Mouse (Mus musculus): ENCODE data around the gene Vamp8.

Vamp8 gene

DNA sequence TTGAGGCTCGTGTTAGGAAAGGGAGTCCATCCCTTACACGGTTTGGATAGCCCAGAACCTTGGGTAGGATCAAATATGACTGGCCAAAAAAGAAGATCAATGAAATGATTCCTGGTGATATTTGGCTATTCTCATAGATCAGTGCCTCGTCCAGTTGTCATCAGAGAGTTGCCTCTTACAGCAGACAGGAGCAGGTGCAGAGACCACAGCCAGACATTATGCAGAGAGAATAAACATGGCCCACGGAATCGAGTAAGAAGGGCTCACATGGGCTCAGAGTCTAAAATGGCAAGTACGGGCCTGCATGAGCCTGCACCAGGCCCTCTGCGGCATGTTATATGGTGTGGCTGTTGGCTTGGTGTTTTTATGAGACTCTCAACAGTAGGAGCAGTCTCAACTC, 14.9 kb upstream of the Vamp8 start:
- no peak for DNase-seq (ENCODE audit: low read depth, low spot score)

DNA sequence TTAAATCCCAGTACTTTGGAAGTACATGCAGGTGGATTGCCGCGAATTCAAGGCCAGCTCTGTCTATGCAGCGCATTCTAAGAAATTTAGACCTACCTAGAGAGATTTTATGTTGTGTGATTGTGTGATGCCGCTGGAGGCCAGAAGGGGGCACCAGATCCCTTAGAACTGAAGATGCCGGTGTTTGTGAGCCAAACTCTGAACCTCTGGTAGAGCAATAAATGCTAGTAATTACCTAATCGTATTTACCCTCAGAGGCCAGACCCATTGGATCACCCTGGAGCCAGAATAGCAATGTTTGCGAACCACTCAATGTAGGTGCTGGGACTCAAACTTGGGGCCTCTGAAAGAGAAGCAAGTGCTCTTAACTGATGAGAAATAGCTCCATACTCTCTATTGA, 11.4 kb upstream of the Vamp8 start:
- peak; percentile 87 for DNase-seq (ENCODE audit: low read depth, low spot score)

GRCm38 (mm10) chr6:72399967-72400366, 9.5 kb upstream of the Vamp8 start:
- DNase-seq (ENCODE audit: low read depth, low spot score) = no peak

DNA sequence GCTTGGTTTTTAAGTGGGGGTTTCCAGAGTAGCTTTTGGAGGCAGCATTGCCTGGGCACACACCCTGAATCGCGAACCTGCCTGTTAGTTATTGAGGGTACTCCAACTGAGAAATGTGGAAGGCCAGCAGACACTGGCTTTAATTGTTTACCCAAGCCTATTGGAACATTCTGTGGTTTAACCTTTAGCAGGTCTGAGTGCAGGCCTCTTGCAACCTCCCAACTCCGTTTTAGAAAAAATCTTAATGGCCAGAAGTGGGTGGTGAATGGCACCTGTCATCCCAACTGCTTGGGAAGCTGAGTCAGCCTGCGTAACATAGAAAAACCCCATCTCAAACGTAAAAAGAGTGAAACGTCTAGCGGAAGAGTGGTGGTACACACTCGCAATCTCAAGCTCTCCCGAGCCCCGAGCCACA, 6.3 kb upstream of the Vamp8 start:
- DNase-seq (ENCODE audit: low read depth, low spot score) = no peak

DNA sequence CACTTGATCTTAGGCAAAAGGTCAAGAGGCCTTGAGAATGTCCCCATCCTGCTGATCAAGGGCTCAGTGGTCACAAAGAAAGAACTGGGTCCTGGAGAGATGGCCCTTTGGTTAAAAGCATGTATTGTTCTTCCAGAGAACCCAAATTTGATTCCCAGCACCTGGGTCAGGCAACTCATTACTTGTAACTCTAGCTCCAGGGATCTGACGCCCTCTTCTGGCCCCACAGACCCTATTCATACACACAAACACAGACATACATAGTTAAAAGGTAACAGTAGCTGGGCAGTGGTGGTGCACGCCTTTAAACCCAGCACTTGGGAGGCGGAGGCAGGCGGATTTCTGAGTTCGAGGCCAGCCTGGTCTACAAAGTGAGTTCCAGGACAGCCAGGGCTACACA, 1.8 kb upstream of the Vamp8 start:
- no peak for DNase-seq (ENCODE audit: low read depth, low spot score)

GRCm38 (mm10) chr6:72390795-72391521, 455 bp upstream of the Vamp8 start:
- DNase-seq (ENCODE audit: low read depth, low spot score) = peak; percentile 59

DNA sequence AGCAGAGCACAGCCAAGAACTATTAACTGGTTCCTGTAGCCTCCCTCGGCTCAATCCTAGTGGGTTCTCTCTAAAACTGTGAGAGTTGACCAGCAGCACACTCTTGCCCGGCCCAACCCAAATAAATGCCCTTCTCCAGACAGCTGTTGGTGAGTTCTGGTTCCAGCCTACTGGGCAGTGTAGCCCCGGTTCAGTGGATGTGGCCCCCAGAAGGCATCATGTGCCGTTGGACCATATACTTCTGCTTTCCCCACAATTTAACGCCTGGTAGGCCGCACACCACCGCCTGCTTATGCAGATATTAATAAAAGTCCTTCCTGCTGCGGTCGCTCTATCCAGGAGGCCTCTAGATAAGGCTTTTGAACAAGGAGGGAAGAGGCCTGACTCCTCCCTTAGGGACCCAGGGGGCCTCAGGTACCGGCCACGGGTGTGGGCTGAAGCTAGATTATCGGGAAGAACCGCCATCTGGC, 997 bp downstream of the Vamp8 start:
- no peak for DNase-seq (ENCODE audit: low read depth, low spot score)

DNA sequence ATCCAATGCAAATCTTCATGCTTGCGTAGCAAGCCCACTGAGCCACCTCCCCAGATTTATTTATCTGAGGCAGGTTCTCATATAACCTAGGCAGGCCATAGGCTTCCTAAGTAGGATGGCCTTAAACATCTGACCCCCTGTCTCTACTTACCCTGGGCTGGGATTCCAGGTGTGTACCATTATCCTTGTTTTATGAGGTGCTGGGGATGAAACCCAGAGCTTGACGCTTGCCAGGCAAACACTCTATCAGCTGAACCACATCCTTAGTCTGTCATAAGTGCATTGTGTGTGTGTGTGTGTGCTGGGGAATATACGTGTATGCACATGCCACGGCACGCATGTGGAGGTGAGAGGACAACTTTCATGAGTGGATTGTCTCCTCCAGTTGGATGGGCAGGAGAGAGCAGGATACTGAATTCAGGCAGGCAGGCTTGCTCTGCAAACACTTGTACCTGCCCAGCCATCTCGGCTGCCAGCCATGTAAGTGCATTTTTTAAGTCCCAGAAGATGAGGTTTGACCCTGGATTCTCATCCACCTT, 1.6 kb downstream of the Vamp8 start:
- DNase-seq (ENCODE audit: low read depth, low spot score) = no peak

GRCm38 (mm10) chr6:72388266-72388665, 2.2 kb downstream of the Vamp8 start:
- DNase-seq (ENCODE audit: low read depth, low spot score) = no peak

DNA sequence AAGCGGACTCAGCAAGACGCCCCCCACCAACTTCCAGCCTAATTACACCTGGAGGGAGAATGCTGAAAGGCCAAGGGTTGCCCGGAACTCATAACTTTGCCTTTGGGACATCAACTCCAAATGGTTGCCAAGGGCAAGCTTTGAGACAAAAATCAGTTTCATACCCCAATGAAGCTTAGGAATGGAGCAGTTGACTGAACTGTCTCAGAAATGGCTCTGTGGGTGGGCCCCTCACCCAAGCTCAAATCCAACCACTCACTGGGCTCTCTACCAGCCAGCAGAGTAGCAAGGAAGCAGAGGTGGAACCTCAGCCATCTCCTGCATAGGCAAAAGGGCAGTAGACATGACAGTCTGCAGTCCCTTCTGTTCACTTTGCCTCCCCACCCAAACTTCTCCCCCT, 2.7 kb downstream of the Vamp8 start:
- no peak for DNase-seq (ENCODE audit: low read depth, low spot score)

DNA sequence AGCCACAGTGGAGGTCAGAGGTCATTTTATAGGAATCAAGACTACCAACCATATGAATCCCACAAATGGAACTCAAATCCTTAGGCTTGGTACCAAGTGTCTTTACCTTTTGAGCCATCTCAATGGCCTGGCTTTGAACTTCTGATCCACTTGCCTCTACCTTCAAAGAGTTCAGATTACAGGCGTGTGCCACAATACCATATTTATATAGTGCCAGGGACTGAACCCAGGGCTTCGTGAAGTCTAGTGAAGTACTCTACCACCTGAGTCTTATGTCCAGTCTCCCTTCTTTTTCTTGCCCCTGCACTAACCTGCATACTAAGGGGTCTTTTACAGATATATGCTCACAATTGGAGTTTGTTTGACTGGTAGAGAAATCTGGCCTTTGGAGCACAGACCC, 3.9 kb downstream of the Vamp8 start:
- DNase-seq (ENCODE audit: low read depth, low spot score) = no peak

DNA sequence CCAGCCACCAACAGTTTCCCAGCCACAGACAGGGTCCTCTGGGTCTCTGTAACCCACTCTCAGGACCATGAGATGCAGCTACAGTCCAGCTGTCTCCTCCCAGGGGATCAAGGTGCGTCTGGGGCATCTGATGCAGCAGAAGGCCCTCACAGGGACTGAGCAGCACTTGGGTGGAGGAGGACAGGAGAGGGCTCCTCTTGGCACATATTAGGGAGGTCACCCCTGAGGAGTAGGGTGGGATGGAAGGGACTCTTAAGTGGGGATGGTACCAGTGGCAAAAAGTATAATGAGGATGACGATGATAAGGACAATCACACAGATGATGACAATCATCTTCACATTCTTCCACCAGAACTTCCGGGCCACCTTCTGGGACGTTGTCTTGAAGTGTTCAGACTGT, 5.2 kb downstream of the Vamp8 start:
- DNase-seq (ENCODE audit: low read depth, low spot score) = no peak

DNA sequence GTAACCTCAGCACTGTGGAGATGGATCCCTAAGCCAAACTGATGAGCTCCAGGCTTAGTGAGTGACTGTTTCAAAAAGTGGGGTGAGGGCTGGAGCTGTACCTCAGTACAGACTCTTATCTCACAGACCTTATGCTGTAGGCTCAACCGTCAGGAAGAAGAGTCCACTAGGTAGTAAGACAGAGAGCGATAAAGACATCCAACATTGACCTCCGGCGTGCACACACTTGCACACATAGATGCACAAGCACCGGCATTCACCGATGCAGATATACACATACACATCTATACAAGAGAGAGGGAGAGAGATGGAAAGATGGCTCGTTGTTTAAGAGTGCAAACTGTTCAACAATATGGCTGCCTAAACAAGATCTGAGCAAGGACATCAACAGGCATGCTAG, 6.6 kb downstream of the Vamp8 start:
- no peak for DNase-seq (ENCODE audit: low read depth, low spot score)

DNA sequence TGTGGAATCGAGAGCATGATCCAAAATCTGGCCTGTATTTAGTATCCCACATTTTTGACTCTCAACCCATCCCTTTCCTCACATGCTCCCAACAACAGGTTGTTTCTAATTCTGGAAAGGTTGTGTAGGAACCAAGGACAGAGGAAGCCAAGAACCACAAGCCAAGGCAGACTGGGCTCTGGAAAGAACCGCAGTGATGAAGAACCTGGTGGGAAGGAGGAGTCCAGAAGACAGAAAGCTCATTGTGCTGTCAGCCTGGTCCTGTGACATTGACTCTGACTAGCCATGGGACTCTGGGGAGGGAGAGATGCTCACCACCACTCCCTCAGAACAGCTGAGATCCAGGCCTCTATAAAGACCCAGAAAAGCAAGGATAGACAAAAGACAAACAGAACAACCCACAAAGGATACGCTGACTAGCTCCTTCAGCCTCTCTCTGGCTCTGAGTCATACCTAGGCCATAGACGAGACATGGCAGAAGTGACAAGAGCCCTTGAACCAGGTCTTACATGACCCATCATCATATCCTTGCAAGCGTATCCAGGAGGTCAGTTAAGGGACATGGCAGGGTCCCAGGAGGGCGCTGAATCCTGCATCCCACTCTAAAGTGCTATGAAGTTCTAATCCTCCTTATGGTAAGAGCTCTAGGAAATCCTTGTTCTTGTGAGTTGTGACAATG, 7.2 kb downstream of the Vamp8 start:
- DNase-seq (ENCODE audit: low read depth, low spot score) = no peak

- DNase-seq (ENCODE audit: low read depth, low spot score) = peak; percentile 46
Observed at GRCm38 (mm10) chr6:72382494-72382893, 8.0 kb downstream of the Vamp8 start.

- DNase-seq (ENCODE audit: low read depth, low spot score) = peak; percentile 93
Observed at GRCm38 (mm10) chr6:72380131-72380770, 10.3 kb downstream of the Vamp8 start, which contains the start of gene Vamp5. Gene Vamp5 (minus strand): TSS chr6:72380468.

DNA sequence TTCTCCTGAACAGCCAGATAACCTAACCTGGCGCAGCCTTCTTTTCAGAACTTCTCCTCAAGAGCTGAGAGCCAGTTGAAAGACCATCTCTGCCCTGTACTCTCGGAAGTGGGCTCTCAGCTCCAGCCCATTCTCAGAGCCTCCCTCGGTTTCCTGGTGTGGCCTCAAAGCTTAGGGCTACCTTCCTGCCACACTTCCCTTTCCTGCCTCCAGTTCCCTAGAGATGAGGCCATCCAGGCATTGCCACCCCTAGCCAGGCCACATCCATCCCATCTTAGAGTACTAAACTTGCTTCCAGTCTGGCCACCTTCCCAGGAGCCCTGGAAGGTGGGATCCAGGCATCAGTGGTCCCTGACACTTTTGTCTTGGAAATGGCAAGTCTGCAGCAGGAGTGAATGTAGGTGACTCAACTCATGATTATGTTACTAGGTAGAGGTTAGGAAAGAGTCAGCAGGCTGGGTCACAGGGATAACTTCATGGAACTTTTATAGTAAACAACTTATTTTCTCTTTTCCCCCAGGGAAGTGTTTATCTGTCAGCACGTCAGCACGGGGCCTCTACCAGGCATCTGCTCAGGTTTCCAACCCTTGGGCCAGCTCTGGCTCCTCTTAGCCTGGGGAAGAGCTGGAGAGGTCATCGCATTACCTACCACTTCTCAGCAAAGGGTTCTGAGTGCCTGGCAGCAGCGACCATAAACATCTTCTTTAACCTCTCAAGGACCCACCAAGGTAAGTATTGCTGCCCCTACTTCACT, 10.9 kb downstream of the Vamp8 start:
- DNase-seq (ENCODE audit: low read depth, low spot score) = no peak

- DNase-seq (ENCODE audit: low read depth, low spot score) = no peak
Observed at GRCm38 (mm10) chr6:72378510-72379234, 11.8 kb downstream of the Vamp8 start.

GRCm38 (mm10) chr6:72374820-72375563, 15.5 kb downstream of the Vamp8 start:
- DNase-seq (ENCODE audit: low read depth, low spot score) = peak; percentile 56

DNA sequence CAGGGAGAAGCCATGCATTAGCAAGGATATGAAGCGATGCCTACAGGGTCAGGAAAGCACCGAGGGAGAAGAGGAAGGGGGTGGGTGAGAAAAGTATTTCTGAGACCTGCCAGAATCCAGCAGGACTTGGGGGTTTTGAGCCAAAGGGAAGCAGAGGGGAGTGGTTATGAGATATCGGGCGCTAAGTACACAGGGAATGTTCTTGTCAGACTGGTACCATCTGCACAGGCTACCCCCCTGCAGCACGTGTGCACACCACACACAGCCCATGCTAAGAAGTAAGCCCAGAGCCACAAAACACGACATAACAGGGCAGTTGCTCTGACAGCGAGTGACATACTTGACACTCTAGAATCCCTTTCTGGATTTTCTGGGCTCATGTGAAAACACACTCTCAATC, 16.3 kb downstream of the Vamp8 start:
- no peak for DNase-seq (ENCODE audit: low read depth, low spot score)

Data from CD4-positive, CD25-positive, alpha-beta regulatory T cell, adult 2 months (primary cell).